Mouse (Mus musculus) layer of hippocampus, adult 18-20 months (tissue): ENCODE results near the gene Cs. TPM values are rescaled to one million over a fixed set of nuclear protein-coding genes. Genes with fewer than 3 reads are reported as not detected.
A peak's percentile ranks its signal among the peaks of the same experiment; 100 is the strongest.
"Not testable (repeated sequence)": the region's sequence is repeated elsewhere in the genome, so short reads cannot be mapped to it uniquely, and the experiment has no call there.

ENCODE experiments used
- DNase-seq, 2 experiments: peaks; one replicate each; pipeline ENCODE4 v3.0.0; 2022; ENCODE audit warnings: low spot score in 2 of 2
- long read RNA-seq: library from polyadenylated mRNA; stranded (forward); transcript quantifications from one replicate; pipeline ENCODE4 v2.0.0, GENCODE M21; 2021
- total RNA-seq, 2 experiments: library from RNA; stranded (reverse); gene quantifications; 2 replicates each; pipeline ENCODE4 v1.2.3; 2021

The Cs gene
- 100 to 1,000 TPM; 227 to 229 TPM for total RNA-seq
- long read RNA-seq, transcript Cs-201 (11 exons, 2,926 nt): major isoform, 289 of 323 reads
- long read RNA-seq, partial matches to known transcripts: 29 of 323 reads
- long read RNA-seq, other reads (novel, unspliced or antisense): 5 of 323 reads

GRCm38 (mm10) chr10:128337306-128338181 lies at the start of gene Cs:
Gene Cs (plus strand): TSS chr10:128337734.
- DNase-seq: peak; percentile 92 to 98

- DNase-seq: not testable (repeated sequence)
Observed at GRCm38 (mm10) chr10:128290594-128290993, 46.9 kb upstream of the Cs start.

DNA sequence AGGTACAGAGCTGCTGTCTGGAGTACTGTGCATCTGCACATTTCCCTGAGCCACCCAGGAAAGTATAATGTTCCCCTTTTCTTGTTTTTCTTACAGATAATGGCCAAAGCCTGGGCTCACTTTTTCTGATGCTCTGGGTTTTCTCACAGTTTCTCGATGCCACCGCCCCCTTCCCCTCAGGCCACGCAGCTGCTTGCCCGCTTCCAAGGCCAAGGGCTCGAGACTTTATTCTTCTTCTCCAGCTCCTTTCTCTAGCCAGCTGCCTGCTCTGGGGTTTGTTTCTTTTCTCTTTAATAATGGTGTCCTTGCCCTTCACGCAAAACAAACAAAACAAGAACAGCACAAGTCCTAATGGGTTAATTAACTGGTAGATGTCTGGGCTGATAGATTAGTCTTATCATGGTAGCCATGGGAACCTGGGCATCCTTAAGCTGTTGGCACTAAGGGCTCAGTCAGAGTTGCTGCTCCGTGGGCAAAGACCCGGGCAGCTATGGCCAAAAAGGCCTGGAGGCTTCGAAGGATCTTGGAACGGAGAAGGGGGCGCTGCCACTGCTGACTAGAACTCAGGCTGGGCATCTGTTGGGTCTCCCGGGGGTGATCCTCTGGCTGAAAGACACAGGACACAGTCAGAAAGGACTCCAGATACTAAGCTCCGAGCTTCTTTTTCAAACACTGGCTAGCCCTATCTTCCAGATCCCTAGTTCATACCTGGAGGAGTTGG lies 41.0 kb upstream of the Cs start:
- DNase-seq: no peak

DNA sequence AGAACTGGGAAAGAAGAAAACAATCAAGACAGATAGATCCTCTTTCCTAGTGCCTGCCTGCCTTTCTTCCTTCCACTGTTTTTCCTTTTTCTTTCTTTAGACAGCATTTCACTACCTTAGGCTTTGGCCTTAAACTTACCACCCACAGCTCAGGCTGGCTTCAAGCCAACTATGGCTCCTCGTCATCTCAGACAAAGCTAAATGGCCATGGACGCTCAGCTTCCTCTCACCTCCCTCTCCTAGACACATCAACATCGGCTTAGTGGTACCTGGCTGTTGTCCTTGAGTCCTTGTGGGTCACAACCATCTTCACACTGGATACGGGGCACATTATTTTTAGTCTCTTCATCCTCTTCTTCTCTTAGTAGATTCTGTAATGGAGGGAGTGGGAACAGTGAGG lies 40.3 kb upstream of the Cs start:
- DNase-seq: no peak

- no peak for DNase-seq
Observed at GRCm38 (mm10) chr10:128297622-128298021, 39.9 kb upstream of the Cs start.

DNA sequence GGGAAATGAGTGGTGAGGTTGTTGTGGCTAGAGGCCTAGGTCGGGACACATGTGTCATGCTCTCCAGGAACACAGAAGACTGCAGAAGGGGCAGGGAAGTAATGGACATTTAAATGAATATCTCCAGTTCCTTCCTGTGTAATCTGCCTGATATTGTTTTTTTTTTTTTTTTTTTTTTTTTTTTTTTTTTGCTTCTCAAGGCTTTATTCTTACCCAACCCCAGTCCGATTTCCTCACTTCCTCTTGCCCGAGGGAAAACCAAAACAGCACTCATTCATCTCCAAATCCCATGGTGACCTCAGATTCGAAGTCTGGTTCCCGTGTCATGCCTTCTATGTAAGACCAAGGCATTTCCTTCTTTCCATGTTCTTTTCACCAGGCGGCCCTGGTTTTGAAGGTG lies 39.3 kb upstream of the Cs start:
- DNase-seq: no peak

- DNase-seq: no peak
Observed at GRCm38 (mm10) chr10:128298702-128299171, 38.8 kb upstream of the Cs start, which contains the start of gene Il23a. Gene Il23a (minus strand): TSS chr10:128298752.

GRCm38 (mm10) chr10:128302357-128302756 lies 35.2 kb upstream of the Cs start:
- DNase-seq: peak in 1 of 2 experiments; percentile 6

DNA sequence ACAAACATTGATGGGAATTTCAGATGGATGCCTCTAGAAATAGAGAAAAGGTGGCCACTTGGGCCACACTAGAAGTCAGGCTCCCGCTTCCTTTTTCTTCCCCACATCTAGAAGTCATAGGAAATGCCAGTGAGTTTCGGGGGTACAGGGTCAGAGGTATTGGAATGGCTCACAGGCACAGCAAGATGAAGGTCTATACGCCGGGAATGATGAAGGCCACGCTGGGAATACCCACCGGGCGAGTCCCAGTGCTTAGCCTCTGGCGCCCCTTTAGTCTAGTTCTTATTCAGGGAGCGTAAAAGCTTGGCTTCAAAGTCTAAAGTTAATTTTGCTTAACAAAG lies 34.8 kb upstream of the Cs start:
- DNase-seq: no peak

- peak; percentile 100 for DNase-seq
Observed at GRCm38 (mm10) chr10:128303126-128304021, 34.2 kb upstream of the Cs start, which contains the start of gene Pan2. Gene Pan2 (plus strand): TSS chr10:128303335.

- no peak for DNase-seq
Observed at GRCm38 (mm10) chr10:128309654-128310053, 27.9 kb upstream of the Cs start.

DNA sequence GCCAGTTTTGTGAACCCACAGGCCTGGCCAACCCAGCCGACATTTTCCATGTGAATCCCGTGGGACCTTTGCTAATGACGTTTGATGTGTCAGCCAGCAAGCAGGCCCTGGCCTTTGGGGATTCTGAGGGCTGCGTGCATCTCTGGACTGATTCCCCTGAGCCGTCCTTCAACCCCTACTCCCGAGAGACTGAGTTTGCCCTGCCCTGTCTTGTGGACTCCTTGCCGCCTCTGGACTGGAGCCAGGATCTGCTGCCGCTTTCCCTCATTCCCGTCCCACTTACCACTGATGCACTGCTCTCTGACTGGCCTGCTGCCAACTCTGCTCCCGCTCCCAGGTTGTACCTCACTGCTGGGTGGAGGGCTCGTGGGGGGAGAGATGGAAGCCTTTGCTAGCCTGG lies 27.4 kb upstream of the Cs start:
- DNase-seq: no peak

- no peak for DNase-seq
Observed at GRCm38 (mm10) chr10:128310902-128311301, 26.6 kb upstream of the Cs start.

GRCm38 (mm10) chr10:128315578-128315977 lies 22.0 kb upstream of the Cs start:
- DNase-seq: no peak

- no peak for DNase-seq
Observed at GRCm38 (mm10) chr10:128321641-128322040, 15.9 kb upstream of the Cs start.

GRCm38 (mm10) chr10:128322141-128323108 lies 15.1 kb upstream of the Cs start, which contains the start of gene Cnpy2:
Gene Cnpy2 (plus strand): TSS chr10:128322459.
- peak; percentile 80 to 89 for DNase-seq

DNA sequence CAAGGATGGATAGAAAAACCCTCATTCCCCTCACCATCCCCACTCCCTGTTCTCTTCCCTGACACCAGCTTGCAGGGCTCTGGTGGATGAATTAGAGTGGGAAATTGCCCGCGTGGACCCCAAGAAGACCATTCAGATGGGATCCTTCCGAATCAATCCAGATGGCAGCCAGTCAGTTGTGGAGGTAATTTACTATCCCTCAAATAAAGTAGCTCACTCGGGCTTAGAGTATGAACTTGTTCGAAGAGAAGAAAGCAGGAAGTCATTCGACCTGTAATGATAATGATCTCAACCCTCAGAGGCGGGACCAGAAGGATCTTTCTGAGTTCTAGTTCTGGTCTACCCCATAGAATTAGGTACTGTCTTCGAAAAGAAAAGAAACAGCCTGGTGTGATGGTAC lies 14.0 kb upstream of the Cs start:
- no peak for DNase-seq

- no peak for DNase-seq
Observed at GRCm38 (mm10) chr10:128326825-128327224, 10.7 kb upstream of the Cs start.

DNA sequence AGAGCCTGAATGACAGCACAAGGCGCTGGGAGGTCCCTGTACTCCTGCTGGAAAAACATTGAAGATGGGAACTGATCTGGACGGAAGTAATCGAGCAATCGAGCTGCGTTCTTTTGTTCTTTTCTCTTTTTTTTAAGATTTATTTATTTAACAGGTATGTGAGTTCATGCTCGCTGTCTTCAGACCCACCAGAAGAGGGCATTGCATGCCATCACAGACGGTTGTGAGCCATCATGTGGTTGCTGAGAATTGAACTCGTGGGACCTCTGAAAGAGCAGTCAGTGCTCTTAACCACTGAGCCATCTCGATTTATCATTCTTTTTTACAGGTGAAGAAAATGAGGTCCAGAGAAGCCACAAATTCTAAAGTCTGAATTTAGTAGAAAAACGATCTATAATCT lies 9.9 kb upstream of the Cs start:
- DNase-seq: no peak
